ENCODE assay signal across 9 mouse cellular contexts in genomic region chr2:165873777-165874176, GRCm38 (mm10). TPM values are rescaled to one million over a fixed set of nuclear protein-coding genes. Genes with fewer than 3 reads are reported as not detected.
DNase-seq lines count a peak whose midpoint lies in the region; ATAC-seq lines count a peak whose summit lies in the region.
"Had no signal": no experiment of that assay in that cellular context is flagged by ENCODE, and none has a peak within 500 bp of the region (broad histone marks: within the 10 kb centered on the region; RNA-seq: fewer than 3 reads in every experiment).

No protein-coding gene starts in this region.

- no peak for ATAC-seq in heart, embryonic 12.5 days (ENCODE audit: insufficient number of reproducible peaks, low FRiP score)
- ATAC-seq in embryonic facial prominence, embryonic 12.5 days (ENCODE audit: insufficient number of reproducible peaks, insufficient read depth, low FRiP score, low TSS enrichment) = no peak
- ATAC-seq in limb, embryonic 15.5 days (ENCODE audit: insufficient number of reproducible peaks, low FRiP score, low TSS enrichment, low read depth) = no peak

- H3K9ac ChIP-seq in heart, embryonic 12.5 days = peak overlapping the region; percentile 34; the same call in 1 of the 2 replicates
- H3K9ac ChIP-seq in embryonic facial prominence, embryonic 12.5 days = no peak overlapping the region
- no peak overlapping the region for H3K9ac ChIP-seq in limb, embryonic 15.5 days

- 66% methylated on average over 3 of the region's 3 CpGs for WGBS in heart, embryonic 12.5 days
- WGBS in embryonic facial prominence, embryonic 12.5 days = 62% methylated on average over 3 of the region's 3 CpGs
- 36% methylated on average over 3 of the region's 3 CpGs for WGBS in limb, embryonic 15.5 days

- no peaks in the 10 kb centered on the region for H3K27me3 ChIP-seq in heart, embryonic 12.5 days (replicated peaks)
- no peaks in the 10 kb centered on the region for H3K27me3 ChIP-seq in embryonic facial prominence, embryonic 12.5 days
- H3K27me3 ChIP-seq in limb, embryonic 15.5 days = no peaks in the 10 kb centered on the region

- H3K4me2 ChIP-seq in heart, embryonic 12.5 days = no peak overlapping the region
- no peak overlapping the region for H3K4me2 ChIP-seq in embryonic facial prominence, embryonic 12.5 days (replicated peaks)
- no peak overlapping the region for H3K4me2 ChIP-seq in limb, embryonic 15.5 days

- H3K4me3 ChIP-seq in heart, embryonic 12.5 days = no peak overlapping the region
- no peak overlapping the region for H3K4me3 ChIP-seq in embryonic facial prominence, embryonic 12.5 days
- no peak overlapping the region for H3K4me3 ChIP-seq in limb, embryonic 15.5 days

- H3K9me3 ChIP-seq in heart, embryonic 12.5 days (replicated peaks) = no peaks in the 10 kb centered on the region
- H3K9me3 ChIP-seq in embryonic facial prominence, embryonic 12.5 days = no peaks in the 10 kb centered on the region
- no peaks in the 10 kb centered on the region for H3K9me3 ChIP-seq in limb, embryonic 15.5 days

- H3K4me1 ChIP-seq in heart, embryonic 12.5 days (replicated peaks) = peaks cover 78% of the 10 kb centered on the region
- peaks cover 69% of the 10 kb centered on the region for H3K4me1 ChIP-seq in embryonic facial prominence, embryonic 12.5 days
- peaks cover 77% of the 10 kb centered on the region for H3K4me1 ChIP-seq in limb, embryonic 15.5 days

- H3K36me3 ChIP-seq in heart, embryonic 12.5 days = peaks cover 37% of the 10 kb centered on the region
- H3K36me3 ChIP-seq in embryonic facial prominence, embryonic 12.5 days = peaks cover 17% of the 10 kb centered on the region
- peaks cover 17% of the 10 kb centered on the region for H3K36me3 ChIP-seq in limb, embryonic 15.5 days

- DNase-seq in heart, postnatal 4 days = no peak
- DNase-seq in 3134 (ENCODE audit: extremely low read depth, insufficient read length, low spot score) = peak; percentile 55
- DNase-seq in yolk sac, embryonic 10.5 days (ENCODE audit: low spot score) = no peak
- DNase-seq in natural killer cell, adult 2 months (ENCODE audit: low spot score in 2 of 2) = no peak
- DNase-seq in lung, postnatal 14 days = no peak
- DNase-seq: cerebellum, postnatal 10 days had no signal

- H3K27ac ChIP-seq in heart, embryonic 12.5 days (ENCODE audit: poor library complexity, severe bottlenecking) = peak overlapping the region; percentile 68
- H3K27ac ChIP-seq in embryonic facial prominence, embryonic 12.5 days = peak overlapping the region; percentile 88
- peak overlapping the region; percentile 84 for H3K27ac ChIP-seq in limb, embryonic 15.5 days

RNA-seq across cellular contexts. Expression of gene Zmynd8, which starts 25.0 kb away (rescaled TPM):
- polyA plus RNA-seq in heart, embryonic 12.5 days (2016; fragmentation: Nextera tagmentation; extraction: Ambion mirVana) = 44.7 and 48.0 TPM in 2 replicates
- total RNA-seq in heart, postnatal 4 days (2021) = 10 to 100 TPM; 49.5 to 50.4 TPM
- polyA plus RNA-seq in embryonic facial prominence, embryonic 12.5 days (2016; fragmentation: Nextera tagmentation; extraction: Ambion mirVana) = 58.9 and 64.2 TPM in 2 replicates
- 40.4 and 52.2 TPM in 2 replicates for polyA plus RNA-seq in limb, embryonic 15.5 days (2015; fragmentation: Nextera tagmentation; extraction: Ambion mirVana)
